Mouse (Mus musculus) embryo, embryonic 10 days (tissue): Measurements from ENCODE around the gene Tcea3.
A peak's percentile ranks its signal among the peaks of the same experiment; 100 is the strongest.

Source experiments
- DNase-seq: peaks from one replicate; pipeline ENCODE4 v3.0.0-alpha.2; 2015; ENCODE audit warnings: low spot score

The Tcea3 gene

GRCm38 (mm10) chr4:136282621-136283480 lies 35.3 kb downstream of the Tcea3 start:
- DNase-seq, result peak; percentile 55

DNA sequence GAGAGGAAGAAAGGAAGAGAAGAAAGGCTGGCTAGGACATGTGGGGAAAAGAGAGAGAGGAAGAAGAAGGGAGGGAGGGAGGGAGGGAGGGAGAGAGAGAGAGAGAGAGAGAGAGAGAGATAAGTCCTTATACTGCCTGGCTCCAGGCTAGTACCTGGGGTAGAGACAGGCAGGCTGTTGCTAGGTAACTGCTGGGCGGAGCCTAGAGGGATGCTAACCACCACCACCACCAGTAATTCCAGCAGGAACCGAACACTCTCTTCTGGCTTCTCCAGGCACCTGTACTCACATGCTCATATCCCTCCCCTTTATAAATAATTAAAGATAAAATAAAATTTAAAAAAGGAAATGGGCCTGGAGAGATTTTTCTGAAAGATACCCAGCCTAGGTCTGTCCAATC lies 36.3 kb downstream of the Tcea3 start:
- peak; percentile 54 for DNase-seq

DNA sequence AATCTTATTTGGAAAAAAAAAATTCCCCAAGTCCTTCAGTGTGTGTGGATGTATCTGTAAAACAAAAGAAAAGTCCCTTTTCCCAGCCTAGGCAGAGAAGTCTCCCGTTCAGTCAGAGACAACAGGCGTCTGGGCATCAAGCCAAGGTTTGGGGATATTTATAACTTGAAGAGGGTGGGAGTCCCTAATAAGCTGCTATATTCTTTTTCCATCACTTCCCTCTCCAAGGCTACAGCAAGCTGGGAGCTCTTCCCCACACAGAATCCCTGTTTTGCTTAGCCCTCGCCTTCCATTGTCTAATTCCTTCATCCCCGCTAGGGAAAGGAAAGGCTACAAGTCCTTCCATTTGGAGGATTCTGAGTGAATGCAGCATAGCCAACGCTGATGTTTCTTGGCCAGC lies 36.9 kb downstream of the Tcea3 start, which contains the start of gene Zfp46:
Gene Zfp46, plus strand, starts transcription at position 229 of the 400 bp plus-strand sequence.
- DNase-seq, result no peak

DNA sequence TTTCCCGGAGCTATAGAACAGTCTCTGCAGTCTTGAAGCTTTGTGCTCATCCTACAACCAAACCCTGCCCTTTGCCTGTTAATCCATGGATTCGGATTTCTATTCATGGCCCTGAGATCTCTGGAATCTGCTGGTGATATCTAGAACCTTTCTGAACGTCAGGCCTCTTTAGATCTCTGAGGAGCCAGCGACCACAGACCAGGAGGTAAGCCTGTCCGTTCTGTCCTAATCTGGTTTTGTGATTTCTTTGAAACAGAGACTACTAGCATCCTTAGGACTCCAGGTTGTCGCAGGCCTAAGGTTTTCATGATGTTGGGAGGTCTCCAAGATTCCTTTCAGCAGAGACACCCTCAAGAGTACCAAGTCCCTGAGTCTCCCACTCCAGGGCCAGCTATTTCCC lies 37.4 kb downstream of the Tcea3 start:
- DNase-seq, result no peak

- peak; percentile 97 for DNase-seq
Measured at GRCm38 (mm10) chr4:136285348-136285810, 37.9 kb downstream of the Tcea3 start.

GRCm38 (mm10) chr4:136285811-136286371 lies 38.4 kb downstream of the Tcea3 start:
- peak; percentile 99 for DNase-seq

- DNase-seq, result peak; percentile 38
Measured at GRCm38 (mm10) chr4:136289918-136290780, 42.6 kb downstream of the Tcea3 start.

GRCm38 (mm10) chr4:136290781-136291595 lies 43.5 kb downstream of the Tcea3 start:
- DNase-seq, result peak; percentile 17

DNA sequence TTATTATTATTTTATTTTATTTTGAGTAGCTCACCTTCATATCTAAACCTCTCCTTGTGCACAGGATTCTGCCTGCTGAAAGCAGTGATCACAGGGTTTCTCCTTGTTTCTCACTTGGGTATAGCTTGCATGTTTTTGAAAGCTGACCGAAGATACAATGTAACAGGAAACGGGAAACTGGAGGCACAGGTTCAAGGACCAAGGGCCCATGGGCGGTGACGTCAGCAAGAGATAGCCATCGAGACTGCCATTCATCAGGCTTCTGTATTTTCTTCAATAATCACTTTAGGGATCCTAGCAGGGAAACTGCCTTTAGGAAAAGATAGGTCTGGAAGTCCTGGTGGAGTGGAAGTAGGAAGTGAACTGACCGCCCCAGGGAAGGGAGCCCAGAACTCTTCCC lies 44.2 kb downstream of the Tcea3 start:
- no peak for DNase-seq

- DNase-seq, result no peak
Measured at GRCm38 (mm10) chr4:136295941-136296340, 48.4 kb downstream of the Tcea3 start.

GRCm38 (mm10) chr4:136302462-136302861 lies 54.9 kb downstream of the Tcea3 start:
- DNase-seq, result no peak

GRCm38 (mm10) chr4:136304181-136304580 lies 56.7 kb downstream of the Tcea3 start:
- DNase-seq, result no peak

DNA sequence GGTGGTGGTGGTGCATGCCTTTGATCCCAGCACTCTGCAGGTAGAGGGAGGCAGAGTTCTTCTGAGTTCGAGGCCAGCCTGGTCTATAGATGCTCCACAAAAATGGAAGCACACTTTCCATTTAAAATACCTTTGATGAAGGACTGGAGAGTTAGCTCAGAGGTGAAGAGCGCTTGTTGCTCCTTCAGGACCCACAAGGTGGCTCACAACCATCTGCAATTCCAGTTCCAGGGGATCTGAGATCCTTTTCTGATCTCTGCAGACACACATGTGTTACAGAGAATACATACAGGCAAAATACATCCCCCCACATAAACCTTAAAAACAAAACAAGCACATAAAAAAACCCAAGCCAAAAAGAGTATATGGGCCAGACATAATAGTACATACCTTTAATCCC lies 60.8 kb downstream of the Tcea3 start:
- DNase-seq, result peak; percentile 12

GRCm38 (mm10) chr4:136309780-136310179 lies 62.3 kb downstream of the Tcea3 start:
- DNase-seq, result peak; percentile 82

GRCm38 (mm10) chr4:136310229-136311041 lies 62.9 kb downstream of the Tcea3 start, which contains the start of gene Hnrnpr:
TSS of gene Hnrnpr (plus strand) at chr4:136310942.
- peak; percentile 99 for DNase-seq

DNA sequence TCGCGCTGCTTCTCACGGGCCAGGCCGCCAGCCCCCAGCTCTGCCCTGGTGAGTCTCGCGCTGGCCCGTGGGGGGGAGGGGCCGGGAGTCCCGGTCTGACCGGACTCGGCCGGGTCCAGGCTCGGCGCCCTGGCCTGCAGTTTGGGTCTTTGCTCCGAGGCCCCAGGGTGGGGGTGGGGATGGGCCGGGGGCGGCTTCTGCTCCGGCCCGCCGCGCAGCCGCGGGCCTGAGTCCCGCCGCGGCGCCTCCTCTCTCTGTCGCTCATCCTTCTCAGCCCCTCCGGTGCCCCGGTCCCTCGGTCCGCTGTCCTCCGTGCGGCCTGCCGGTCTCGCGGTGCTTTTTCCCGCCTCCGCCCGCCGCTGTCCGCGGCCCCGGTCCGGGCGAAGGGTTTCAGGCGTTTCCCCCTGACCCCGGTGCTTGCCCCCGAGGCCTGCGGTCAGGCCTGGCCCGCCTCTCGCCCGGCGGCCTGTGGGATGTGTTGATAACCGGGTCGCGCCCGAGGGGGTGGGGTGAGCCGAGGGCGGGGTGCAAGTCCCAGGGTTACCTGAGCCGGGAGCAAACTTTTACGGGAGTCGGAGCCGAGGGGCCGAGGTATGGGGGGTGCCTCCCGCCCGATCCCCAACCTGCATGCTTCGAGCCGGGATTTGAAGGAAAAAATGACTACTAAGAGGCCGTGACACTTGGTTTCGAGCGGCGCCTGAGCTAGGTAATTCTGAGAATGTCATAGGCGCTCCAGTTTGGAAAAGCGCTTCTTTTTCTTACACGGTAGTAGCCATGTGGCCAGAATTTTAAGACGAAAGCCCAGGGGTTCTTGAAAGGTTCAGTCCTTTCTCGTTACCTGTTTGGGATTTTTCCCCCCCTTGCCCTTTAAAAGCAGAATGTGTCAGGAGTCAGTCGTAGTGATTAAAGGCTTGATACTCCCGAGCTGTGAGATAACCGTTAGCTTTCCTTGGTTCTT lies 63.8 kb downstream of the Tcea3 start:
- peak; percentile 65 for DNase-seq

- peak; percentile 11 for DNase-seq
Measured at GRCm38 (mm10) chr4:136312616-136313015, 65.1 kb downstream of the Tcea3 start.

GRCm38 (mm10) chr4:136317667-136318066 lies 70.1 kb downstream of the Tcea3 start:
- no peak for DNase-seq

DNA sequence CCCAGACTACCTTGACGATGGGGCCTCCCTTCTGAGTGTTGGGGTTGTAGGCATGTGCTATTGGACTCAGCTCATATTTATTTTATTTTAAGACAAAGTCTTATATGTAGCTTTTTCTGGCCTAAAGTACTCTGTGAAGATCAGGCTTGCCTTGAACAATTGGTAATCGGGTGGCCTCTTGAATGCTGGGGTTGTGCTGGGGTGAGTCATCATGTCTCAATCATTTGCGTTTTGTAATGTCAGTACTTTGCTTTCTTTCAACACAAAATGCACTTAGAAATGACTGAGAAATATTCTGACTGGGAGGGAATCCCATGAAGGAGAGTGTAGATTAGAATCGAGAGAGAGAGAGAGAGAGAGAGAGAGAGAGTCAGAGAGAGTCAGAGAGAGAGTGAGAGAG lies 72.5 kb downstream of the Tcea3 start:
- no peak for DNase-seq
